14 mouse cellular contexts compared by ENCODE assay signal in genomic region chr16:33260825-33261224, GRCm38 (mm10). TPM values are rescaled to one million over a fixed set of nuclear protein-coding genes. Genes with fewer than 3 reads are reported as not detected.
DNase-seq lines count a peak whose midpoint lies in the region; ATAC-seq and TF ChIP-seq lines count a peak whose summit lies in the region.
"Had no signal": no experiment of that assay in that cellular context is flagged by ENCODE, and none has a peak within 500 bp of the region (broad histone marks: within the 10 kb centered on the region; RNA-seq: fewer than 3 reads in every experiment).

No protein-coding gene starts in this region.

- 79% methylated on average over 8 of the region's 8 CpGs for WGBS in kidney, embryonic 15.5 days
- WGBS in liver, embryonic 16.5 days (ENCODE audit: insufficient replicate concordance), result 28% methylated on average over 8 of the region's 8 CpGs

- TF ChIP-seq RAD21 in MEL (IDR thresholded peaks at IDR 0.05; ENCODE audit: low read depth, low read length), result no peak

- no peak overlapping the region for H3K4me2 ChIP-seq in kidney, embryonic 15.5 days
- H3K4me2 ChIP-seq in liver, embryonic 16.5 days (ENCODE audit: low read depth, low read length), result 0 out of 2 replicates have a peak overlapping the region, but pooled peaks have one; percentile 1
- H3K4me2 ChIP-seq: hindbrain, embryonic 12.5 days; liver, embryonic 15.5 days; midbrain, embryonic 12.5 days had no signal

- H3K9me3 ChIP-seq in kidney, embryonic 15.5 days (replicated peaks), result no peaks in the 10 kb centered on the region
- H3K9me3 ChIP-seq in MEL (replicated peaks; ENCODE audit: insufficient read depth, low read length), result no peaks in the 10 kb centered on the region
- no peaks in the 10 kb centered on the region for H3K9me3 ChIP-seq in liver, embryonic 16.5 days (replicated peaks; ENCODE audit: control insufficient read depth, low read length)
- H3K9me3 ChIP-seq: hindbrain, embryonic 12.5 days; liver, embryonic 15.5 days; midbrain, embryonic 12.5 days had no signal

- H3K27ac ChIP-seq in kidney, embryonic 15.5 days, result peak overlapping the region; percentile 13; the same call in 1 of the 2 replicates
- H3K27ac ChIP-seq in MEL (ENCODE audit: control insufficient read depth, low read depth, low read length), result peak overlapping the region; percentile 74
- H3K27ac ChIP-seq in liver, embryonic 16.5 days (ENCODE audit: low read length), result no peak overlapping the region
- H3K27ac ChIP-seq: hindbrain, embryonic 12.5 days; liver, embryonic 15.5 days; midbrain, embryonic 12.5 days had no signal

- H3K36me3 ChIP-seq in kidney, embryonic 15.5 days, result peaks cover 16% of the 10 kb centered on the region
- peaks cover 4 to 37% of the 10 kb centered on the region in 2 experiments for H3K36me3 ChIP-seq in MEL (ENCODE audit: control insufficient read depth in 1 of 2, insufficient read depth in 2 of 2, low read length in 2 of 2)
- H3K36me3 ChIP-seq in liver, embryonic 16.5 days (ENCODE audit: control insufficient read depth, insufficient read depth), result no peaks in the 10 kb centered on the region

- TF ChIP-seq POLR2A in MEL (IDR thresholded peaks at IDR 0.05; ENCODE audit: control insufficient read depth in 1 of 2, insufficient read depth in 1 of 2, low read depth in 1 of 2, low read length in 2 of 2, poor library complexity in 1 of 2), result no peak

- H3K9ac ChIP-seq in kidney, embryonic 15.5 days, result no peak overlapping the region
- peak overlapping the region; percentile 25; the same call in 1 of the 2 replicates for H3K9ac ChIP-seq in MEL (ENCODE audit: control insufficient read depth, low read depth, low read length, poor library complexity, severe bottlenecking)
- H3K9ac ChIP-seq in liver, embryonic 16.5 days (ENCODE audit: low read depth, low read length), result no peak overlapping the region
- H3K9ac ChIP-seq: hindbrain, embryonic 12.5 days; liver, embryonic 15.5 days; midbrain, embryonic 12.5 days had no signal

- no peak for DNase-seq in frontal cortex, postnatal 25 days (ENCODE audit: low spot score in 2 of 2)
- no peak for DNase-seq in kidney, adult 9 months
- DNase-seq in MEL (ENCODE audit: low read depth, low spot score), result peak; percentile 35
- no peak for DNase-seq in cerebellum, postnatal 14 days
- DNase-seq in right cerebral cortex, postnatal 10 days (ENCODE audit: low spot score in 2 of 2), result no peak
- DNase-seq: B cell, adult 2 months; cerebellum, adult 18-20 months; thymus, adult 2 months had no signal

- no peaks in the 10 kb centered on the region for H3K27me3 ChIP-seq in kidney, embryonic 15.5 days
- H3K27me3 ChIP-seq in MEL (ENCODE audit: control insufficient read depth in 1 of 2, insufficient read depth in 2 of 2, low read length in 2 of 2), result no peaks in the 10 kb centered on the region
- H3K27me3 ChIP-seq in liver, embryonic 16.5 days (ENCODE audit: control insufficient read depth, insufficient read depth, low read depth, low read length), result no peaks in the 10 kb centered on the region
- H3K27me3 ChIP-seq: hindbrain, embryonic 12.5 days; liver, embryonic 15.5 days; midbrain, embryonic 12.5 days had no signal

- peak; percentile 85 for ATAC-seq in frontal cortex, adult (ENCODE audit: low TSS enrichment)
- no peak for ATAC-seq in kidney, embryonic 15.5 days (replicated peaks; ENCODE audit: low FRiP score)
- no peak for ATAC-seq in liver, embryonic 16.5 days (ENCODE audit: low read depth)

- TF ChIP-seq CTCF in MEL (IDR thresholded peaks at IDR 0.05 in 2 of 3, conservative IDR thresholded peaks at IDR 0.05 in 1 of 3; ENCODE audit: control insufficient read depth in 1 of 3, insufficient read depth in 1 of 3, low read depth in 2 of 3, low read length in 3 of 3, poor library complexity in 1 of 3, severe bottlenecking in 1 of 3), result no peak

- peak; percentile 29 to 49; a peak in 1 of 4 replicates for TF ChIP-seq EP300 in MEL (IDR thresholded peaks at IDR 0.05; ENCODE audit: low read depth in 1 of 2, low read length in 2 of 2)

- peaks cover 8% of the 10 kb centered on the region; the same call in 1 of the 2 replicates for H3K79me2 ChIP-seq in MEL (ENCODE audit: control insufficient read depth, insufficient read depth, low read length, poor library complexity)

- H3K4me1 ChIP-seq in kidney, embryonic 15.5 days, result 0 out of 2 replicates have a peak, but pooled peaks cover 8% of the 10 kb centered on the region
- H3K4me1 ChIP-seq in MEL (ENCODE audit: control insufficient read depth in 1 of 2, insufficient read depth in 2 of 2, low read length in 2 of 2), result peaks cover 17 to 32% of the 10 kb centered on the region in 2 experiments
- H3K4me1 ChIP-seq in liver, embryonic 16.5 days (ENCODE audit: control insufficient read depth, low read depth, low read length), result peaks cover 6% of the 10 kb centered on the region
- H3K4me1 ChIP-seq: midbrain, embryonic 12.5 days had no signal

- H3K4me3 ChIP-seq in kidney, embryonic 15.5 days (replicated peaks), result no peak overlapping the region
- peak overlapping the region; percentile 15 to 36; a peak in 3 of 4 replicates for H3K4me3 ChIP-seq in MEL (ENCODE audit: control insufficient read depth in 1 of 2, insufficient read depth in 1 of 2, low read depth in 2 of 2, low read length in 2 of 2)
- no peak overlapping the region for H3K4me3 ChIP-seq in liver, embryonic 16.5 days (ENCODE audit: low read depth, low read length)
- H3K4me3 ChIP-seq: hindbrain, embryonic 12.5 days; liver, embryonic 15.5 days; midbrain, embryonic 12.5 days had no signal

TF ChIP-seq in MEL, 35 proteins besides CTCF, POLR2A, EP300 and RAD21:
- TF ChIP-seq SIN3A (IDR thresholded peaks at IDR 0.05; ENCODE audit: low read length) (0 out of 2 replicates have a peak, but pooled peaks have one; percentile 32), ETS1 (IDR thresholded peaks at IDR 0.05; ENCODE audit: low read depth, low read length) (peak; percentile 22; the same call in 1 of the 2 replicates), MAX (IDR thresholded peaks at IDR 0.05; ENCODE audit: low read length) (0 out of 2 replicates have a peak, but pooled peaks have one; percentile 35), CHD1 (IDR thresholded peaks at IDR 0.05; ENCODE audit: low read depth, low read length) (no peak), MXI1 (IDR thresholded peaks at IDR 0.05; ENCODE audit: low read depth, low read length) (0 out of 2 replicates have a peak, but pooled peaks have one; percentile 15)

RNA-seq across cellular contexts. Expression of gene Snx4, which starts 9.6 kb away (rescaled TPM):
- polyA plus RNA-seq in kidney, embryonic 15.5 days (2015; fragmentation: Nextera tagmentation; extraction: Ambion mirVana), result 82.0 and 82.8 TPM in 2 replicates
- 34.7 and 37.9 TPM in 2 replicates for total RNA-seq in MEL (2012; rRNA removed)
- polyA plus RNA-seq in MEL (2012; ENCODE audit: insufficient read depth in 1 of 2, insufficient read length in 2 of 2, low read depth in 1 of 2, low replicate concordance in 2 of 2, missing spikeins in 1 of 2), result 10 to 100 TPM in 1 of 2 experiments, not detected in 1; 36.1 TPM
- 20.4 and 23.6 TPM in 2 replicates for polyA plus RNA-seq in liver, embryonic 16.5 days (2015; fragmentation: Nextera tagmentation; extraction: Ambion mirVana)

Comparison
In these comparisons a context has a peak if more than half of its experiments do, and no peak if none do; other contexts are left out.
1. H3K4me3 ChIP-seq: peak in MEL (2 of 2); none in kidney, embryonic 15.5 days (single experiment) and liver, embryonic 16.5 days (single experiment).